Mouse (Mus musculus): ENCODE results near the gene P3h3. TPM values are rescaled to one million over a fixed set of nuclear protein-coding genes. Genes with fewer than 3 reads are reported as not detected.

The P3h3 gene
- polyA plus RNA-seq, 1 experiment from 2014 or later: 28.1 TPM

GRCm38 (mm10) chr6:124861266-124861665 lies 3.7 kb upstream of the P3h3 start:
- no peak for ATAC-seq (replicated peaks; ENCODE audit: low FRiP score, low TSS enrichment, low read depth)
- WGBS: 80% methylated on average over 19 of the region's 19 CpGs
- H3K27ac ChIP-seq (ENCODE audit: low read depth): no peak overlapping the region

GRCm38 (mm10) chr6:124860511-124860910 lies 3.0 kb upstream of the P3h3 start:
- Histone ChIP-seq H3K27me3 (replicated peaks; ENCODE audit: control insufficient read depth, insufficient read depth, low read length) (peaks cover 6% of the 10 kb centered on the region; the same call in 1 of the 2 replicates), H3K9me3 (ENCODE audit: control insufficient read depth, low read length) (no peaks in the 10 kb centered on the region), H3K27ac (ENCODE audit: low read depth) (no peak overlapping the region), H3K4me1 (replicated peaks; ENCODE audit: control insufficient read depth, insufficient read depth, low read length) (peaks cover 28% of the 10 kb centered on the region), H3K9ac (ENCODE audit: low read length) (no peak overlapping the region), H3K4me3 (ENCODE audit: low read depth, low read length) (no peak overlapping the region), H3K36me3 (ENCODE audit: control insufficient read depth, insufficient read depth, low read length) (no peaks in the 10 kb centered on the region), H3K4me2 (ENCODE audit: low read length) (no peak overlapping the region)
- DNase-seq (ENCODE audit: low spot score) (no peak), ATAC-seq (replicated peaks; ENCODE audit: low FRiP score, low TSS enrichment, low read depth) (no peak)
- 87% methylated on average over 9 of the region's 9 CpGs for WGBS

More at GRCm38 (mm10) chr6:124861266-124861665, 3.7 kb upstream of the P3h3 start:
- Histone ChIP-seq H3K36me3 (ENCODE audit: control insufficient read depth, insufficient read depth, low read length) (no peaks in the 10 kb centered on the region), H3K27me3 (replicated peaks; ENCODE audit: control insufficient read depth, insufficient read depth, low read length) (peaks cover 6% of the 10 kb centered on the region; the same call in 1 of the 2 replicates), H3K4me2 (ENCODE audit: low read length) (no peak overlapping the region), H3K9ac (ENCODE audit: low read length) (no peak overlapping the region), H3K9me3 (ENCODE audit: control insufficient read depth, low read length) (no peaks in the 10 kb centered on the region), H3K4me1 (replicated peaks; ENCODE audit: control insufficient read depth, insufficient read depth, low read length) (peaks cover 26% of the 10 kb centered on the region), H3K4me3 (ENCODE audit: low read depth, low read length) (no peak overlapping the region)
- no peak for DNase-seq (ENCODE audit: low spot score)

DNA sequence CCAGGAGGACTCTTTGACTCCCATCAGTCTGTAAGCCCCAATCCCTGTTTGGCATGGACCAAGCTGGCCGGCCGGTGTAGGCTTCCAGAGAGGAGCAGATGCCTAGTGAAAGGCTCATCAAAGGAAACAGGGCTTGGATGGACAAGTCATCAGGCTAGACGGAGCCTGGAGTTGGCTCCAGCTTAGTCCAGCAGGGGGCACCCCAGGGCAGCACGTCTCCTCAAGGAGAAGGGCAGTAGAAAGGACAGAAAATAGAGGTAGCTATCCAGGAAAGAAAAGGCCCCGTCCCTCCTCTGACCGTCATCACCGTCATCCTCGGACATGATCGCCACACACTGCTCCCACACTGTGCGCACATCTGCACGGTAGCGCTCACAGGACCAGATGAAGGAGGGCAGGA lies 2.2 kb upstream of the P3h3 start:
- ATAC-seq (replicated peaks; ENCODE audit: low FRiP score, low TSS enrichment, low read depth): no peak
- Histone ChIP-seq H3K9me3 (ENCODE audit: control insufficient read depth, low read length) (no peaks in the 10 kb centered on the region), H3K36me3 (ENCODE audit: control insufficient read depth, insufficient read depth, low read length) (no peaks in the 10 kb centered on the region), H3K27ac (ENCODE audit: low read depth) (no peak overlapping the region), H3K4me2 (ENCODE audit: low read length) (peak overlapping the region; percentile 8; the same call in 1 of the 2 replicates), H3K27me3 (replicated peaks; ENCODE audit: control insufficient read depth, insufficient read depth, low read length) (0 out of 2 replicates have a peak, but pooled peaks cover 6% of the 10 kb centered on the region), H3K9ac (ENCODE audit: low read length) (no peak overlapping the region), H3K4me1 (replicated peaks; ENCODE audit: control insufficient read depth, insufficient read depth, low read length) (peaks cover 28% of the 10 kb centered on the region), H3K4me3 (ENCODE audit: low read depth, low read length) (no peak overlapping the region)
- peak; percentile 94 for DNase-seq (ENCODE audit: low spot score)
- WGBS: 11% methylated on average over 12 of the region's 12 CpGs

- Histone ChIP-seq H3K4me3 (ENCODE audit: low read depth, low read length) (no peak overlapping the region; the same call in 1 of the 2 replicates), H3K36me3 (ENCODE audit: control insufficient read depth, insufficient read depth, low read length) (peaks cover under 1% of the 10 kb centered on the region; the same call in 1 of the 2 replicates), H3K4me1 (replicated peaks; ENCODE audit: control insufficient read depth, insufficient read depth, low read length) (peaks cover 28% of the 10 kb centered on the region), H3K27me3 (replicated peaks; ENCODE audit: control insufficient read depth, insufficient read depth, low read length) (0 out of 2 replicates have a peak, but pooled peaks cover 6% of the 10 kb centered on the region), H3K9ac (ENCODE audit: low read length) (no peak overlapping the region), H3K4me2 (ENCODE audit: low read length) (peak overlapping the region; percentile 54), H3K9me3 (ENCODE audit: control insufficient read depth, low read length) (no peaks in the 10 kb centered on the region), H3K27ac (ENCODE audit: low read depth) (no peak overlapping the region)
- no peak for ATAC-seq (replicated peaks; ENCODE audit: low FRiP score, low TSS enrichment, low read depth)
- 71% methylated on average over 28 of the region's 28 CpGs for whole genome bisulfite sequencing
- DNase-seq (ENCODE audit: low spot score): no peak
These were observed 1.2 kb upstream of the P3h3 start for GRCm38 (mm10) chr6:124858561-124859318.

- 28% methylated on average over 26 of the region's 26 CpGs for WGBS
- H3K4me1 ChIP-seq (replicated peaks; ENCODE audit: control insufficient read depth, insufficient read depth, low read length): peaks cover 24% of the 10 kb centered on the region
- H3K27me3 ChIP-seq (replicated peaks; ENCODE audit: control insufficient read depth, insufficient read depth, low read length): 0 out of 2 replicates have a peak, but pooled peaks cover 4% of the 10 kb centered on the region
- H3K4me3 ChIP-seq (ENCODE audit: low read depth, low read length): peak overlapping the region; percentile 60
- H3K9ac ChIP-seq (ENCODE audit: low read length): peak overlapping the region; percentile 83
- DNase-seq (ENCODE audit: low spot score) (no peak), ATAC-seq (replicated peaks; ENCODE audit: low FRiP score, low TSS enrichment, low read depth) (no peak)
- H3K4me2 ChIP-seq (ENCODE audit: low read length): peak overlapping the region; percentile 54
- no peaks in the 10 kb centered on the region for H3K9me3 ChIP-seq (ENCODE audit: control insufficient read depth, low read length)
- peak overlapping the region; percentile 91 for H3K27ac ChIP-seq (ENCODE audit: low read depth)
- H3K36me3 ChIP-seq (ENCODE audit: control insufficient read depth, insufficient read depth, low read length): peaks cover 8% of the 10 kb centered on the region; the same call in 1 of the 2 replicates
These were observed 433 bp upstream of the P3h3 start for GRCm38 (mm10) chr6:124857840-124858530.

DNA sequence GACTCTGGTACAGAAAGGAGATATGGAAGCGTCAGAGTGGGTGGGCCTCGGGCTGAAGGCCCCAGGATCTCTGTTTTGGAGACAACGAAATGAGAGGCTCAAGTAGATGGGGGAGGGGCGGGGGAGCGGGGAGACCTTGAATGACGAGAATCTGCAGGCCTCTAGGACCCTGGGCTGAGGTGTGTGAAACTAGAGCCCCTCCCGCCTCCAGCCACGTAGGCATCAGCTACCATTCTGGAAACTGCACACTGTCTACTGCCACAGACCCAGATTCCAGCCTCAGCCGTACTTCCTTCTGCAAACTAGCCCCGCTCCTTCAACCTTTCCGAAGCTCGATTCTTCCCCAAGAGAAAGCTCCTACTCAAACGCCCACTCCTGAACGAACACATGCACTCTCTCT lies 1.2 kb downstream of the P3h3 start:
- ATAC-seq (replicated peaks; ENCODE audit: low FRiP score, low TSS enrichment, low read depth): no peak; the same call in 1 of the 2 replicates

GRCm38 (mm10) chr6:124854647-124855046 lies 2.9 kb downstream of the P3h3 start:
- no peaks in the 10 kb centered on the region for H3K9me3 ChIP-seq (ENCODE audit: control insufficient read depth, low read length)
- H3K36me3 ChIP-seq (ENCODE audit: control insufficient read depth, insufficient read depth, low read length): peaks cover 20% of the 10 kb centered on the region
- 71% methylated on average over 12 of the region's 12 CpGs for WGBS
- H3K9ac ChIP-seq (ENCODE audit: low read length): no peak overlapping the region
- H3K27ac ChIP-seq (ENCODE audit: low read depth): no peak overlapping the region
- ATAC-seq (replicated peaks; ENCODE audit: low FRiP score, low TSS enrichment, low read depth) (no peak), DNase-seq (ENCODE audit: low spot score) (no peak)
- no peak overlapping the region for H3K4me3 ChIP-seq (ENCODE audit: low read depth, low read length)
- no peaks in the 10 kb centered on the region for H3K27me3 ChIP-seq (replicated peaks; ENCODE audit: control insufficient read depth, insufficient read depth, low read length)
- no peak overlapping the region for H3K4me2 ChIP-seq (ENCODE audit: low read length)
- H3K4me1 ChIP-seq (replicated peaks; ENCODE audit: control insufficient read depth, insufficient read depth, low read length): peaks cover 11% of the 10 kb centered on the region

More for the DNA sequence above, 1.2 kb downstream of the P3h3 start:
- Histone ChIP-seq H3K4me3 (ENCODE audit: low read depth, low read length) (peak overlapping the region; percentile 60), H3K4me2 (ENCODE audit: low read length) (peak overlapping the region; percentile 54), H3K4me1 (replicated peaks; ENCODE audit: control insufficient read depth, insufficient read depth, low read length) (peaks cover 15% of the 10 kb centered on the region), H3K9ac (ENCODE audit: low read length) (peak overlapping the region; percentile 83), H3K9me3 (ENCODE audit: control insufficient read depth, low read length) (no peaks in the 10 kb centered on the region), H3K36me3 (ENCODE audit: control insufficient read depth, insufficient read depth, low read length) (peaks cover 20% of the 10 kb centered on the region), H3K27ac (ENCODE audit: low read depth) (peak overlapping the region; percentile 91), H3K27me3 (replicated peaks; ENCODE audit: control insufficient read depth, insufficient read depth, low read length) (no peaks in the 10 kb centered on the region)
- WGBS: 8% methylated on average over 14 of the region's 14 CpGs
- no peak for DNase-seq (ENCODE audit: low spot score)

DNA sequence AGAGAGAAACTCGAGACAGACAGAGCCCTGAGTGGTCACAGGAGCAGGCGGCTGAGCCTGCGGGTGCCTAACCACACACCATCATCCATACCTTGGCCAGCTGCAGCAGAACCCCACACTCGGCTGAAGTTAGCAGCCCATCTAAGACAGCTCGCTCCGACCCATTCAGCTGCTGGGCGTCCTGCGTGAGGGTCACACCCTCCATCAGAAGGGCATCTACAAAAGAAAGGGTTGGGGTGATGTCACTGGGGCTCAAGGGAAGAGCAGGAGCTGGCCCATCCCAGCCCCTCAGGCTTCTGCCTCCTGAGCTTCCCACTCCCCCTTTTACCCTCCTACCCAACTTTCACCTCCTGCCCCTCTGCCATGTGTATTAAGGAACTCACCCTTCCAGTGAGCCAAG lies 7.0 kb downstream of the P3h3 start:
- H3K9me3 ChIP-seq (ENCODE audit: control insufficient read depth, low read length): no peaks in the 10 kb centered on the region
- no peak for DNase-seq (ENCODE audit: low spot score)
- H3K9ac ChIP-seq (ENCODE audit: low read length): no peak overlapping the region
- H3K27ac ChIP-seq (ENCODE audit: low read depth): no peak overlapping the region
- no peak overlapping the region for H3K4me3 ChIP-seq (ENCODE audit: low read depth, low read length)
- 0 out of 2 replicates have a peak, but pooled peaks cover 5% of the 10 kb centered on the region for H3K4me1 ChIP-seq (replicated peaks; ENCODE audit: control insufficient read depth, insufficient read depth, low read length)
- 52% methylated on average over 8 of the region's 8 CpGs for WGBS
- H3K36me3 ChIP-seq (ENCODE audit: control insufficient read depth, insufficient read depth, low read length): peaks cover 27% of the 10 kb centered on the region
- no peak for ATAC-seq (replicated peaks; ENCODE audit: low FRiP score, low TSS enrichment, low read depth)
- H3K27me3 ChIP-seq (replicated peaks; ENCODE audit: control insufficient read depth, insufficient read depth, low read length): no peaks in the 10 kb centered on the region
- no peak overlapping the region for H3K4me2 ChIP-seq (ENCODE audit: low read length)

Data from intestine, embryonic 14.5 days (tissue).